Mouse (Mus musculus): ENCODE data around the gene Mios. TPM values are rescaled to one million over a fixed set of nuclear protein-coding genes. Genes with fewer than 3 reads are reported as not detected.

Gene Mios
- total RNA-seq, 1 experiment from 2014 or later, result 18.0 TPM

GRCm38 (mm10) chr6:8278426-8279002 is 69.5 kb downstream of the Mios start:
- DNase-seq, result peak; percentile 17

- DNase-seq, result no peak
These were observed 74.2 kb downstream of the Mios start for GRCm38 (mm10) chr6:8283255-8283654.

GRCm38 (mm10) chr6:8285401-8285960 is 76.5 kb downstream of the Mios start:
- no peak for DNase-seq

Other genes starting within 250 kb of the Mios start
- gene Col28a1, start 16.6 kb upstream of the Mios start, total RNA-seq (2021), result 3.5 and 4.7 TPM in 2 replicates
- 32.2 and 34.6 TPM in 2 replicates for gene Rpa3, start 50.0 kb downstream of the Mios start, total RNA-seq (2021)
- 11.1 and 14.5 TPM in 2 replicates for gene Umad1, start 50.1 kb downstream of the Mios start, total RNA-seq (2021)
- gene Gm45062, start 50.2 kb downstream of the Mios start, total RNA-seq (2021), result 2.0 TPM in 1 of 2 replicates, not detected in the other

Data from adrenal gland, postnatal 14 days (tissue).